Mouse (Mus musculus): Measurements from ENCODE around the gene Sox5. TPM values are rescaled to one million over a fixed set of nuclear protein-coding genes. Genes with fewer than 3 reads are reported as not detected.

The Sox5 gene
- polyA plus RNA-seq, 1 experiment from 2014 or later: 27.0 TPM

GRCm38 (mm10) chr6:143916152-143916735 lies 865.5 kb downstream of the Sox5 start:
- H3K4me1 ChIP-seq (replicated peaks; ENCODE audit: control insufficient read depth, insufficient read depth, low read length): no peaks in the 10 kb centered on the region
- no peak overlapping the region for H3K9ac ChIP-seq
- no peak for DNase-seq (ENCODE audit: low spot score)
- H3K4me2 ChIP-seq (replicated peaks): no peak overlapping the region
- H3K9me3 ChIP-seq (ENCODE audit: control insufficient read depth, low read length): no peaks in the 10 kb centered on the region
- no peaks in the 10 kb centered on the region for H3K27me3 ChIP-seq (ENCODE audit: control insufficient read depth, insufficient read depth, low read length)
- H3K36me3 ChIP-seq (replicated peaks; ENCODE audit: control insufficient read depth, insufficient read depth): no peaks in the 10 kb centered on the region
- WGBS: 82% methylated on average over 10 of the region's 10 CpGs
- H3K4me3 ChIP-seq (replicated peaks; ENCODE audit: low read length): no peak overlapping the region
- ATAC-seq (ENCODE audit: low FRiP score): no peak
- H3K27ac ChIP-seq: no peak overlapping the region

GRCm38 (mm10) chr6:143915686-143916085 lies 866.1 kb downstream of the Sox5 start:
- WGBS: 94% methylated on average over 3 of the region's 3 CpGs
- Histone ChIP-seq H3K27me3 (ENCODE audit: control insufficient read depth, insufficient read depth, low read length) (no peaks in the 10 kb centered on the region), H3K4me1 (replicated peaks; ENCODE audit: control insufficient read depth, insufficient read depth, low read length) (no peaks in the 10 kb centered on the region), H3K4me3 (replicated peaks; ENCODE audit: low read length) (no peak overlapping the region), H3K9me3 (ENCODE audit: control insufficient read depth, low read length) (no peaks in the 10 kb centered on the region), H3K9ac (no peak overlapping the region), H3K4me2 (replicated peaks) (no peak overlapping the region), H3K27ac (no peak overlapping the region), H3K36me3 (replicated peaks; ENCODE audit: control insufficient read depth, insufficient read depth) (no peaks in the 10 kb centered on the region)
- ATAC-seq (ENCODE audit: low FRiP score) (no peak), DNase-seq (ENCODE audit: low spot score) (no peak)

GRCm38 (mm10) chr6:143912316-143912715 lies 869.5 kb downstream of the Sox5 start:
- Histone ChIP-seq H3K4me2 (replicated peaks) (no peak overlapping the region), H3K36me3 (replicated peaks; ENCODE audit: control insufficient read depth, insufficient read depth) (no peaks in the 10 kb centered on the region), H3K4me3 (replicated peaks; ENCODE audit: low read length) (no peak overlapping the region), H3K9ac (no peak overlapping the region), H3K4me1 (replicated peaks; ENCODE audit: control insufficient read depth, insufficient read depth, low read length) (no peaks in the 10 kb centered on the region), H3K27ac (no peak overlapping the region), H3K9me3 (ENCODE audit: control insufficient read depth, low read length) (no peaks in the 10 kb centered on the region), H3K27me3 (ENCODE audit: control insufficient read depth, insufficient read depth, low read length) (no peaks in the 10 kb centered on the region)
- ATAC-seq (ENCODE audit: low FRiP score) (no peak), DNase-seq (ENCODE audit: low spot score) (no peak)
- 94% methylated on average over 3 of the region's 3 CpGs for WGBS

GRCm38 (mm10) chr6:143904693-143905031 lies 877.1 kb downstream of the Sox5 start:
- DNase-seq (ENCODE audit: low spot score): no peak

GRCm38 (mm10) chr6:143903981-143904692 lies 877.6 kb downstream of the Sox5 start:
- WGBS: 24% methylated on average over 10 of the region's 10 CpGs
- H3K4me2 ChIP-seq (replicated peaks): no peak overlapping the region
- H3K9me3 ChIP-seq (ENCODE audit: control insufficient read depth, low read length): no peaks in the 10 kb centered on the region
- H3K27me3 ChIP-seq (ENCODE audit: control insufficient read depth, insufficient read depth, low read length): no peaks in the 10 kb centered on the region
- ATAC-seq (ENCODE audit: low FRiP score) (peak; percentile 65; the same call in 1 of the 2 replicates), DNase-seq (ENCODE audit: low spot score) (no peak)
- peak overlapping the region; percentile 43 for H3K27ac ChIP-seq
- H3K4me1 ChIP-seq (replicated peaks; ENCODE audit: control insufficient read depth, insufficient read depth, low read length): peaks cover 7% of the 10 kb centered on the region; the same call in 1 of the 2 replicates
- H3K9ac ChIP-seq: no peak overlapping the region
- H3K4me3 ChIP-seq (replicated peaks; ENCODE audit: low read length): no peak overlapping the region
- no peaks in the 10 kb centered on the region for H3K36me3 ChIP-seq (replicated peaks; ENCODE audit: control insufficient read depth, insufficient read depth)

More at GRCm38 (mm10) chr6:143904693-143905031, 877.1 kb downstream of the Sox5 start:
- Histone ChIP-seq H3K9me3 (ENCODE audit: control insufficient read depth, low read length) (no peaks in the 10 kb centered on the region), H3K36me3 (replicated peaks; ENCODE audit: control insufficient read depth, insufficient read depth) (no peaks in the 10 kb centered on the region), H3K4me3 (replicated peaks; ENCODE audit: low read length) (no peak overlapping the region), H3K4me1 (replicated peaks; ENCODE audit: control insufficient read depth, insufficient read depth, low read length) (peaks cover 7% of the 10 kb centered on the region; the same call in 1 of the 2 replicates), H3K27me3 (ENCODE audit: control insufficient read depth, insufficient read depth, low read length) (no peaks in the 10 kb centered on the region), H3K4me2 (replicated peaks) (no peak overlapping the region), H3K27ac (no peak overlapping the region), H3K9ac (no peak overlapping the region)
- ATAC-seq (ENCODE audit: low FRiP score): no peak

GRCm38 (mm10) chr6:143900871-143901270 lies 880.9 kb downstream of the Sox5 start:
- no peaks in the 10 kb centered on the region for H3K27me3 ChIP-seq (ENCODE audit: control insufficient read depth, insufficient read depth, low read length)
- 87% methylated on average over 4 of the region's 4 CpGs for WGBS
- no peak overlapping the region for H3K4me2 ChIP-seq (replicated peaks)
- no peak overlapping the region for H3K9ac ChIP-seq
- no peak overlapping the region for H3K4me3 ChIP-seq (replicated peaks; ENCODE audit: low read length)
- peaks cover 7% of the 10 kb centered on the region; the same call in 1 of the 2 replicates for H3K4me1 ChIP-seq (replicated peaks; ENCODE audit: control insufficient read depth, insufficient read depth, low read length)
- no peak overlapping the region for H3K27ac ChIP-seq
- DNase-seq (ENCODE audit: low spot score) (no peak), ATAC-seq (ENCODE audit: low FRiP score) (no peak)
- no peaks in the 10 kb centered on the region for H3K36me3 ChIP-seq (replicated peaks; ENCODE audit: control insufficient read depth, insufficient read depth)
- no peaks in the 10 kb centered on the region for H3K9me3 ChIP-seq (ENCODE audit: control insufficient read depth, low read length)

- no peaks in the 10 kb centered on the region for H3K27me3 ChIP-seq (ENCODE audit: control insufficient read depth, insufficient read depth, low read length)
- ATAC-seq (ENCODE audit: low FRiP score) (no peak), DNase-seq (ENCODE audit: low spot score) (no peak)
- H3K9me3 ChIP-seq (ENCODE audit: control insufficient read depth, low read length): no peaks in the 10 kb centered on the region
- no peaks in the 10 kb centered on the region for H3K36me3 ChIP-seq (replicated peaks; ENCODE audit: control insufficient read depth, insufficient read depth)
- H3K27ac ChIP-seq: no peak overlapping the region
- H3K9ac ChIP-seq: no peak overlapping the region
- no peak overlapping the region for H3K4me3 ChIP-seq (replicated peaks; ENCODE audit: low read length)
- H3K4me2 ChIP-seq (replicated peaks): no peak overlapping the region
- H3K4me1 ChIP-seq (replicated peaks; ENCODE audit: control insufficient read depth, insufficient read depth, low read length): no peaks in the 10 kb centered on the region
- 90% methylated on average over 6 of the region's 6 CpGs for WGBS
Measured at GRCm38 (mm10) chr6:143895092-143895491, 886.7 kb downstream of the Sox5 start.

- H3K27me3 ChIP-seq (ENCODE audit: control insufficient read depth, insufficient read depth, low read length): no peaks in the 10 kb centered on the region
- H3K4me2 ChIP-seq (replicated peaks): no peak overlapping the region
- no peak overlapping the region for H3K27ac ChIP-seq
- 93% methylated on average over 2 of the region's 2 CpGs for WGBS
- H3K9ac ChIP-seq: no peak overlapping the region
- H3K9me3 ChIP-seq (ENCODE audit: control insufficient read depth, low read length): no peaks in the 10 kb centered on the region
- H3K36me3 ChIP-seq (replicated peaks; ENCODE audit: control insufficient read depth, insufficient read depth): no peaks in the 10 kb centered on the region
- H3K4me1 ChIP-seq (replicated peaks; ENCODE audit: control insufficient read depth, insufficient read depth, low read length): no peaks in the 10 kb centered on the region
- no peak for DNase-seq (ENCODE audit: low spot score)
- H3K4me3 ChIP-seq (replicated peaks; ENCODE audit: low read length): no peak overlapping the region
- no peak for ATAC-seq (ENCODE audit: low FRiP score)
Measured at GRCm38 (mm10) chr6:143892869-143893268, 888.9 kb downstream of the Sox5 start.

GRCm38 (mm10) chr6:143888556-143888955 lies 893.2 kb downstream of the Sox5 start:
- no peak overlapping the region for H3K4me2 ChIP-seq (replicated peaks)
- no peaks in the 10 kb centered on the region for H3K9me3 ChIP-seq (ENCODE audit: control insufficient read depth, low read length)
- no peaks in the 10 kb centered on the region for H3K36me3 ChIP-seq (replicated peaks; ENCODE audit: control insufficient read depth, insufficient read depth)
- no peak for ATAC-seq (ENCODE audit: low FRiP score)
- no peak for DNase-seq (ENCODE audit: low spot score)
- H3K9ac ChIP-seq: no peak overlapping the region
- H3K27me3 ChIP-seq (ENCODE audit: control insufficient read depth, insufficient read depth, low read length): no peaks in the 10 kb centered on the region
- H3K4me1 ChIP-seq (replicated peaks; ENCODE audit: control insufficient read depth, insufficient read depth, low read length): no peaks in the 10 kb centered on the region
- no peak overlapping the region for H3K27ac ChIP-seq
- 70% methylated on average over 7 of the region's 7 CpGs for WGBS
- H3K4me3 ChIP-seq (replicated peaks; ENCODE audit: low read length): no peak overlapping the region
